Mouse (Mus musculus): ENCODE data around the gene Tbl1x.

Tbl1x gene

DNA sequence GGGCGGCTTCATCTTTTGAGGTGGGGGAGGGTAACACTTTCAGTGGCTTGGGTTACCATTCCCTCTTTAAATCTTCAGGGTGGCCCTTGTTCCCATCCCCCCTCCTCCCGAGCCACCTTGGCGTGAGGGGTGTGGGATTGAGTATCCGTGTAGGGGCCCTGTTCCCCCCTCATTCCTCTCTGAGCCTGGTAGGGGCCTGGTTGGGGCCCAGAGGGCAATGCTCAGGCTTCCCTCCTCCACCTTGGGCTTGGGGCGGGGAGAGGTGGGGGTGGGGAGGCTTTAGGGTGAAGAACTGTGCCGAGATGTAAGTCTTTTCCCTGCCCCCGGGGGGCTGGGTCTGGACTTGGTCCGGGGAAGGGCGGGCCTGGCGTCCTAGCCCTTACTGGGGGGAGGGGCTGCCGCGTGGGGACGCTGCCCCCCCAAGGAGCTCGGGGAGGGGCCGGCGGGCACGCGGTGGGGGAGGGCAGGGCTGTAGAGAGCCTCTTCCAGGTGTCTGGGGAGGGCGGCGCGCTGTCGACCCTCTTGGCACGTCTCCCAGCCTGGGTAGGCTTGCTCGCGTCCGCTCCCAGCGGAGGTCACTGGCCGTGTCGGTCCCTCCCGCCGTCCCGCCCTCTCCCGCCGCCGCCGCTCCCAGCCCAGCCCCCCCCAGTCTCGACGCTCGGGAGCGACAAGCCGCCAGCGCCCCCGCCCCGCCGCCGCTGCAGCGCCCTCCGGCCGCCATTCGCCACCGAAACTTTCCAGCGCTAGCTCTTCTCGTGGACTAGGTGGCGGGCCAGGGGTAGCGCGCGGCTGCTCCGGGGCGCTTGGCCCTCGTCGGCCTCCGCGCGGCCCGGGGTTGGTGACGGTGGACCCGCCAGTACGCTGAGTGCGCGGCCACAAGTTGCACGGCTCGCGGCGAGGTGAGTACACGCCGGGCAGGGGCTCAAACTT lies at the start of gene Tbl1x:
Gene Tbl1x (plus strand): TSS at position 643 of the 930 bp plus-strand sequence.
- Histone ChIP-seq H3K27me3 (ENCODE audit: control insufficient read depth, insufficient read depth, low read length, poor library complexity, severe bottlenecking) (no peaks in the 10 kb centered on the region), H3K36me3 (ENCODE audit: control insufficient read depth, insufficient read depth, low read length, poor library complexity, severe bottlenecking) (no peaks in the 10 kb centered on the region)
- DNase-seq (ENCODE audit: low read depth, low spot score), result peak; percentile 63

DNA sequence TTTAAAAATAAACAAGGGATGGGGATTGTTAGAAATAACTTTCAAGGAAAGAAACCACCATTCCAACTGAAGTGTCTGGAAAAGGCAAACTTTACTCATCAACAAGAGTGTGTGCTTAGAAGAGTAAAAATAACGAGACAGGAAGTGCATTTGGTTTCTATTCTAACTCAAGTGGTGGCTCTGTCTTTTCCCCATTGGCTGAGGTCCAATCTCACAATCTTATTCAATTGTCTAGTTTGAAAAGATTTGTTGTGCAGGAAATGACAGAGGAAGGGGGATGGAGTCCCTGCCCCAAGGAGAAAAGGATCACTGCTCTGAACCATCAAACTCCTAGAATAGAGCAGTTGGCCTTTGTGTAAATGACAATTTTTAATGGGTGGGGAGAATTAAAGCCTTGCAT lies 41.6 kb upstream of the Tbl1x start:
- Histone ChIP-seq H3K36me3 (ENCODE audit: control insufficient read depth, insufficient read depth, low read length, poor library complexity, severe bottlenecking) (no peaks in the 10 kb centered on the region), H3K27me3 (ENCODE audit: control insufficient read depth, insufficient read depth, low read length, poor library complexity, severe bottlenecking) (no peaks in the 10 kb centered on the region)
- DNase-seq (ENCODE audit: low read depth, low spot score), result no peak

DNA sequence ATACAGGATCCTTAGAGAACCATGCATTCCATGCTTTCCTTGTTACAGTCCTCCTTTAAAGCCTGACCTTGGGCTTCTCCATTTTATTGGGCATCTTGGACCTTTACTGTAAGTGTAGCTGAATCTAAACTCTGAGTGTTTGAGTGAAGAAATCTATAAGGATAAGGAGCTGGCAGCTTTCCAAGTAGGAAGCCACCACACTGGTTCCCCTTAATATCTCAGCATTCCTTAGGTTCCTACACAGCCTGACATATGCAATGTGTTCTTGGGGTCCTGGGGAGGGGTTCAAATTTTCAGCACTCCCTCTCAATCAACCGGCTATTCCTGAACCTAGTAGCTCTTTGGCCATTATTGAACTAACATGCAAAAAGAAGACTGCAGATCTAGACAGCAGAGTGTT lies 38.0 kb upstream of the Tbl1x start:
- DNase-seq (ENCODE audit: low read depth, low spot score), result no peak

DNA sequence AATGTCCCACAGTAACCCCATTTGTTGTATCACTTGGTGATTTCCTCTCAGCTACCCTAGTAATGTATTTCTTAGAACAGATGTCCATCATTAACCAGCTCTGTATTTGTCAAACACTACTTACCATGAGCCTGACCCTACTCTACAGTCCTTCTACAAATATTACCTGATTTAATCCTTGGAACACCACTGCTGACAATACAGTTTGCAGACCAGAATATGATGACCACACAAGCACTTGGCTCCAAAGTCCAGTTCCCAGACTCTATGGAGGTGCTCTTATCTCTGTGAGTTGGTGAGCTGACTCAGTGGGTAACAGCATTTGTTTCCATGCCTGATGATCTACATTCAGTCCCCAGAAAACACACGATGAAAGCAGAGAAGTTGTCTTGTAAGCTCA lies 37.3 kb upstream of the Tbl1x start:
- no peaks in the 10 kb centered on the region for H3K36me3 ChIP-seq (ENCODE audit: control insufficient read depth, insufficient read depth, low read length, poor library complexity, severe bottlenecking)
- no peak for DNase-seq (ENCODE audit: low read depth, low spot score)
- H3K27me3 ChIP-seq (ENCODE audit: control insufficient read depth, insufficient read depth, low read length, poor library complexity, severe bottlenecking), result no peaks in the 10 kb centered on the region

More for the DNA sequence above, 38.0 kb upstream of the Tbl1x start:
- no peaks in the 10 kb centered on the region for H3K27me3 ChIP-seq (ENCODE audit: control insufficient read depth, insufficient read depth, low read length, poor library complexity, severe bottlenecking)
- H3K36me3 ChIP-seq (ENCODE audit: control insufficient read depth, insufficient read depth, low read length, poor library complexity, severe bottlenecking), result no peaks in the 10 kb centered on the region

DNA sequence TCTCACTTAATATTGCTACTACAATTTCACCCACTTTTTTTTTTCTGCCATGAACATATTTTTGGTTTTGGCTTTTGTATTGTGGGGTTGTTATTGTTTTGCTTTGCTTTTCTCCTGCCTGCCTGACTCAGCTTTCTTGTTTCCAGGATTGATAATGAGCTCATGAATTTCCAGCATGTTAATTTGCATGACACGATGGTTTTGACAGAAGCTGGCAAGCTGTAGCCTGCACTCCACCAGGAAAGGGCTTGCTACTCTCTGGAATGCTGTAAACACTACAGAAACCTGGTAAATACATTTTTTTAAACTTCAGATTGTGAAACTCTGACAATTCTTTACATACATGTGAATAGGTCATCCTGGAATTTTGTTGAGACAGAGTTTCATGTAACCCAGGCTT lies 36.3 kb upstream of the Tbl1x start:
- no peaks in the 10 kb centered on the region for H3K36me3 ChIP-seq (ENCODE audit: control insufficient read depth, insufficient read depth, low read length, poor library complexity, severe bottlenecking)
- no peak for DNase-seq (ENCODE audit: low read depth, low spot score)
- H3K27me3 ChIP-seq (ENCODE audit: control insufficient read depth, insufficient read depth, low read length, poor library complexity, severe bottlenecking), result no peaks in the 10 kb centered on the region

DNA sequence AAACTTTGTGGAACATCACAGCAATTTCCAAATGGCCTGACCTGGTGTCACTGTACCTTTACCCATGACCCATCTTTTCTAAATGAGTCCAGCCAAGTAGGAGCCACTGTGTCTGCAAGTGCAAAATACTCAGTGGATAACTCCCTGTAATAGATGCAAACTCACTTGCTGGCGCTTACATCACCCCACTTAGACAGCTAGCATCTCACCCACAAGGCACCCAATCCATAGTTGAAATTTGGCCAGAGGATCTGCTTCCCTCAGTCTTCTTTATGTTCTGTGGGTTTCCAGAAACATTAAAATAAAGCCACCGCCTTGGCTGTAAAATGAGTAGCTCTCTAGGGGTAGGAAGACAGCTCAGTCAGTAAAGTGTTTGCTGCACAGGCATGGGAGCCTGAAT lies 33.3 kb upstream of the Tbl1x start:
- Histone ChIP-seq H3K36me3 (ENCODE audit: control insufficient read depth, insufficient read depth, low read length, poor library complexity, severe bottlenecking) (no peaks in the 10 kb centered on the region), H3K27me3 (ENCODE audit: control insufficient read depth, insufficient read depth, low read length, poor library complexity, severe bottlenecking) (no peaks in the 10 kb centered on the region)
- no peak for DNase-seq (ENCODE audit: low read depth, low spot score)

DNA sequence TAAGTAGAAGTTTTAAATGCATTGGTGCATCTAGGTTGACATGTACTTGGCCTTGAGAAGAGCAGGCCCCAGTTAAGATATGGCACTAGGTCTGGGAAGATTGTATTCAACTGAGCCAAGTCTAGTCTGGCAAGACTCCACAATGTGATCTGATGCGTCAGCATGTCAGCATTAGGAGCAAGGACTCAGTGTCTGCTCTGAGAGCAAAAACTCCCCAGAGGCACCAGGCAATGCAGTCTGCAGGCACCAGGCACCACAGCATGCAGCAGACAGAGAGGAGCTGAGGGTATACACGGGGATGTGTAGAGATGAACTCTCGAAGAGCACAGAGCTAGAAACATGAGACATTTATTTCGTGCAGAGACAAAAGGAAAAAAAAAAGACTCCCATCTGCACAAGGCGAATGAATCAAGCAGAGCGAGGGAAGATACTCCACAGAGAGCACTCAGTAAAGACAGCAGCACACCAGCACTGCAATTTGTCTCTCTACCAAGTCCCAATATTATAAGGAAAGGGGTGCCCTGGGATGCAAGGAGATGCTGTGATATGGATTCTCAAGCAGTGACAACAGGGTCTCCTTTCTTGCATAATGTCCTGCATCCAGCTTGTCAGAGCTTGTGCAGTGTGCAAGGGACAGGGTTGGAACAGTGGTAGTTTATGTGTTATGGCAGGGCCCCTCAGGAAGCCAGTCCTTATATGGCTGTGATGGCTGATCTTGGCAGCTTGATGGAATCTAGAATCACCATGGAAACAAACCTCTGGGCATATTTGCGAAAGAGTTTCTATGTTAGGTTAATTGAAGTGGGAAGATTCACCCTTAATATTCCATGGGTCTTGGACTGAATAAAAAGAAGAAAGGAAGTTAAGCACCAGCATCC lies 22.7 kb upstream of the Tbl1x start:
- no peak for DNase-seq (ENCODE audit: low read depth, low spot score)
- Histone ChIP-seq H3K36me3 (ENCODE audit: control insufficient read depth, insufficient read depth, low read length, poor library complexity, severe bottlenecking) (no peaks in the 10 kb centered on the region), H3K27me3 (ENCODE audit: control insufficient read depth, insufficient read depth, low read length, poor library complexity, severe bottlenecking) (no peaks in the 10 kb centered on the region)

DNA sequence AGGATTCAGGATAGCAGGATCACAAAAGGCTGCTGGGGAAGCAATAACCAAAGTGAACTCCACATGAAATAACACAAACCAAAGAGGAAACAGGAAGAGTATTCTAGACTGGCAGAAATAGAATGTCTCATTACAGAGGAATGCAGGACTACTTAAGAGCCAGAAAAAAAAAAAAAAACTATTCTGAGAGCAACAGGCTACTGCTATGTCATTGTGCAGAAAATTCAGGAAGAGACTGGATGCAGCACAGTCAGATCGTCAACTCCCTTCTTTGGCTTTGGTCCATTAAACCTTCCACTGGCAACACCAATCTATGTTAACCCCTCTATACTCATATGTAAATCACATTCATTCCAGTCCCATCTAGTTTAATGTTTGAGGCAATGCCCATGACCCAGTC lies 20.7 kb upstream of the Tbl1x start:
- Histone ChIP-seq H3K27me3 (ENCODE audit: control insufficient read depth, insufficient read depth, low read length, poor library complexity, severe bottlenecking) (no peaks in the 10 kb centered on the region), H3K36me3 (ENCODE audit: control insufficient read depth, insufficient read depth, low read length, poor library complexity, severe bottlenecking) (no peaks in the 10 kb centered on the region)
- DNase-seq (ENCODE audit: low read depth, low spot score), result no peak

DNA sequence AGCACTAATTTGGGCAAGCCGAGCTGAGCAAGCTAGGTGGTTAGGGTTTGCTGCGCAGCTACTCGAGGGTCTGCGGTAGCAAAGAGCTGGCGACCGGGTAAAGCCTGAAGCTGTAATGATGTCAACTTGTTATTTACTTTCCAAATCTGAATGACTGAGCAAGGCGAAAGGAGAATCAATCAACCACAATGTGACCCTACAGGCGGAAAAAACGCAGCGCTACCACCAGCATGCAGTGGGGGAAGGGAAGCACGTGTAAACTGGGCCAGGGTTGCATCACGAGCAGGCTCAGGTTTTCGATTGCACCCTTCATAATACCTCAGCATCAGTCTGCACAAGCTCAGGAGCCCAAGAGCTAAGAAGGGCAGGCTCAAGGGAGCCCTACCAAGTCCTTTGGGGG lies 1.7 kb upstream of the Tbl1x start:
- DNase-seq (ENCODE audit: low read depth, low spot score), result peak; percentile 91
- no peaks in the 10 kb centered on the region for H3K36me3 ChIP-seq (ENCODE audit: control insufficient read depth, insufficient read depth, low read length, poor library complexity, severe bottlenecking)

DNA sequence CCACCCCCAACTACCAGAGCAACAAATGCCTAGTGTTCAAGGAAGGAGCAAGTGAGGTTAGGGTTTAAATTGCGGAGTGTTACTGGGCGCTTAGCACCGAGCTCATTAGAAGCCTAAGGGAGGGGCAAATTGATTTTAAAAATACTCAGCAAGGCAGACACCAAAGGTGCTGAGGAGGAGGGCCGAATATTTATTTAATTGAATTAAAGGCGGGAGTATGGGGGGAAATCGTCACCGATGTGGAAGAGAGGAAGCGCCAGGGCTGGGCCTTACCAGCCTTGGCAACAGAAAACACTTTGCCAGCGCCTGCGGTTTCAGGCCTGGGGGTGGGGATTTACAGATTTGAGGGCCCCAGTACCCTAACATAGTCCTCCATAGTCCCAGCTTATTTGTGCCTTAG lies 1.0 kb upstream of the Tbl1x start:
- Histone ChIP-seq H3K36me3 (ENCODE audit: control insufficient read depth, insufficient read depth, low read length, poor library complexity, severe bottlenecking) (no peaks in the 10 kb centered on the region), H3K27me3 (ENCODE audit: control insufficient read depth, insufficient read depth, low read length, poor library complexity, severe bottlenecking) (no peaks in the 10 kb centered on the region)
- peak; percentile 20 for DNase-seq (ENCODE audit: low read depth, low spot score)

More for the DNA sequence above, 1.7 kb upstream of the Tbl1x start:
- H3K27me3 ChIP-seq (ENCODE audit: control insufficient read depth, insufficient read depth, low read length, poor library complexity, severe bottlenecking), result no peaks in the 10 kb centered on the region

DNA sequence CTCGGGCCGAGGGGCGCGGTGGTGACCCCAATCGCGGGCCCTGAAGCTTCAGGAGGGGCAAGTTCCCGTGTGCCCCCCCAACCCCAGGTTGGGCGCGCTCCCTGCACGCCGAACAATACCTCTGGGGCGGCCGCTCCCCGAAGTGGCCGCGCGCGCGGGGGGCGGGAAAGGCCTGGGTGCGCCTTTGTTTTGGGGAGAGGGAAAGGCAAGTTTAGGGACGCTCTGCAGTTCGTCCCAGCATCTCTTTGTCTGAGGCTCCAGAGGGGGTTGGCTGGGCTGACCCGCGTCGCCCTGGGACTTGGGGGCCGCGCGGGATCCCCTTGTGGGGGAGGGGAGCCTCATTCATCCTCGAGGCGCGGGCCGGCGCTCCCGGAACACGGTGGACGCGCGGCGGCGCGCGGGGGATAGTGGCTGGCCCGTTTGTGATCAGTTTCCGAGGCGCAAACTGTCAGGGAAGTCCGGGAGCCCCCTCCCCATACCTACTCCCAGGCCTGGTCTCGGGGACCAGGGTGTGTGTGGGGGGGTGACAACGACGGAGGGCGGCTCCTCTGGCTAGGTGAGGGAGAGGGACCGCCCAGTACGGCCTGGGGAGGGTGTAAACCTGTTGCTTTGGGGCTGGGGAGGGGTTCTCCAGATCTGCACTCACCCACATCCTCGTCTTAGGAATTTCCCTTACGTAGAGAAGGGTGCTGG lies 634 bp downstream of the Tbl1x start:
- no peaks in the 10 kb centered on the region for H3K27me3 ChIP-seq (ENCODE audit: control insufficient read depth, insufficient read depth, low read length, poor library complexity, severe bottlenecking)
- no peaks in the 10 kb centered on the region for H3K36me3 ChIP-seq (ENCODE audit: control insufficient read depth, insufficient read depth, low read length, poor library complexity, severe bottlenecking)
- DNase-seq (ENCODE audit: low read depth, low spot score), result peak; percentile 46

DNA sequence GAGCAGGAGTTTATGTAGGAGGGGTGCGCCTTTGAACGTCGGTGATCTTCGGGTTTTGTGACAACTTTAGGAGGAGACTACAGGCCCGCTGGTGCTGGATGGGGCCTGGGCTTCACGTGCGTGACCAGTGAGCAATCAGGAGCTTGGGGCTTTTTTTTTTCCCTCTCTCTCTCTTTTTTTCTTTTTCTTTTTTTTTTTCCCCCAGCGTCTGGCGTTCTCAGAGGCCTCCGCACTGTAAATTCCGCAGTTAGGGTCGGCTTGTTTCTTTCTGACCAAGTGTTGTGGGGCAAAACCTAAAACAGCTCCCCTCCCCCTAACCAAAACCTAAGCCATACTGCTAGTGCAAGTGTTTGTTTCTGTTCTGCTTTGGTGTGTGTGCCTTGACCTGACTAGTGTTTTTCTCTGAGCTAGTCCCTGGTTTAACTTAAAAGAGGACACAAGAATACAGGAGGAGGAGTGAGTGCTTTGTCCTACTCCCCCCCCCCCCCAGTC lies 1.2 kb downstream of the Tbl1x start:
- peak; percentile 52 for DNase-seq (ENCODE audit: low read depth, low spot score)
- Histone ChIP-seq H3K36me3 (ENCODE audit: control insufficient read depth, insufficient read depth, low read length, poor library complexity, severe bottlenecking) (no peaks in the 10 kb centered on the region), H3K27me3 (ENCODE audit: control insufficient read depth, insufficient read depth, low read length, poor library complexity, severe bottlenecking) (no peaks in the 10 kb centered on the region)

DNA sequence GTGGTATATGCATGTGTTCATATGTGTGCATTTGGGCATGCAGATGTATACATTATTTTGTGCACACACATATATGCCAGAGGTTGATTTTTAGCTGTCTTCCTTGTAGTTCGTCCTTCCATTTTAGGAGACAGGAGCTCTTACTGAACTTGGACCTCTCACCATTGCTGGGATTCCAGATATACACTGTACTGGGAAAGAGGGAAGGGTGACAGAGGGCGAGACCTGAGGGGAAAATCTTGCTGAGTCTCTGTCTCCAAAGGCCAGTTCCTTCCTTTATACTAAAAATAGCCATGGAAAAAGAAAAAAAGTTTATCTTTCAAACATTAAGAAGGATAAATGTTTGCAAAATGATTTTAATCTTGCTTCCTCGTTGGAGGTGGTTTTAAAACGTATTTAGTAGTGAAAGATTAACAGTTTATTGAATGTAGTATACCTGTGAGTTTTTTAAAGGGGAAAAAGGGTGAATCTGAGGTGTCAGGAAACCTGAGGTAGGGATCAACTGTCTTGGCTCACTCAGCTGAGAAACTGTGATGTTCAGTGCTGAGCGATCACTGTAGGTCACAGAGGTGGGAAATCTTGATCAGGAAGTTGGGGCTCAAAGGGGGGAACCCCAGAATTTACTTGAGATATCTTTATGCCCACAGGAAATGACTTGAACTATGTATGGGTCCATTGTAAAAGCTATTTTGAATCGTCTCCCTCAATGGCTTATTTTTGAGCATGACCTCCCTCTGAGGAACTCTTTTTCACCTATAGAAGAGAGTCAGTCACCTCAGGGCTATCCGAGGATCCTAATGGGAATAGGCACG lies 6.7 kb downstream of the Tbl1x start:
- Histone ChIP-seq H3K36me3 (ENCODE audit: control insufficient read depth, insufficient read depth, low read length, poor library complexity, severe bottlenecking) (no peaks in the 10 kb centered on the region), H3K27me3 (ENCODE audit: control insufficient read depth, insufficient read depth, low read length, poor library complexity, severe bottlenecking) (no peaks in the 10 kb centered on the region)
- peak; percentile 42 for DNase-seq (ENCODE audit: low read depth, low spot score)

DNA sequence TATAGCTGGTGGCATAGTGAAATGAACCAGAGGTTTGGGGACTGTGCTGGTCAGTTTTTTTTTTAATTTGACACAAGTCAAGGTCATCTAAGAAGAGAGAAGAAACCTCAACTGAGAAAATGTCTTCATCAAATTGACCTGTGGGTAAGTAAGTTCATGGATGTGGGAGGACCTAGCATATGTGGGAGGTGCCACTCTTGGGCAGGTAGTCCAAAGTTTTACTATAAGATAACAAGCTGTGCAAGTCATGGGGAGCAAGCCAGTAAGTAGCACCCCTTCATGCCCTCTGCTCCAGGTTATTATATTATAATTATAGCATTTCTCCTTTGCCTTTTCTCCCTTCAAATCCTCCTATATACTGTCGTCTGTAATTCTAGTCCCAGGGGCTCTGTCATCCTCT lies 8.1 kb downstream of the Tbl1x start:
- DNase-seq (ENCODE audit: low read depth, low spot score), result no peak
- Histone ChIP-seq H3K36me3 (ENCODE audit: control insufficient read depth, insufficient read depth, low read length, poor library complexity, severe bottlenecking) (no peaks in the 10 kb centered on the region), H3K27me3 (ENCODE audit: control insufficient read depth, insufficient read depth, low read length, poor library complexity, severe bottlenecking) (no peaks in the 10 kb centered on the region)
